Mouse (Mus musculus): Measurements from ENCODE around the gene Ttc25. TPM values are rescaled to one million over a fixed set of nuclear protein-coding genes. Genes with fewer than 3 reads are reported as not detected.
A peak's percentile ranks its signal among the peaks of the same experiment; 100 is the strongest.

Ttc25 gene
- polyA plus RNA-seq, 1 experiment from 2014 or later, result 0.18 TPM

GRCm38 (mm10) chr11:100510556-100510955 lies 34.9 kb upstream of the Ttc25 start:
- WGBS, result 96% methylated on average over 2 of the region's 2 CpGs
- H3K9me3 ChIP-seq (ENCODE audit: control insufficient read depth), result no peaks in the 10 kb centered on the region
- TF ChIP-seq CTCF (IDR thresholded peaks at IDR 0.05; ENCODE audit: low read depth), result peak; percentile 39
- H3K4me1 ChIP-seq (replicated peaks; ENCODE audit: control insufficient read depth, insufficient read depth, low read length), result no peaks in the 10 kb centered on the region
- ATAC-seq, result no peak
- H3K4me2 ChIP-seq (replicated peaks; ENCODE audit: low read depth), result no peak overlapping the region
- peaks cover 84% of the 10 kb centered on the region for H3K36me3 ChIP-seq (ENCODE audit: control insufficient read depth, insufficient read depth)
- H3K4me3 ChIP-seq (ENCODE audit: low read depth, low read length), result no peak overlapping the region
- H3K27me3 ChIP-seq (replicated peaks; ENCODE audit: control insufficient read depth, insufficient read depth, low read length), result no peaks in the 10 kb centered on the region
- no peak overlapping the region for H3K27ac ChIP-seq (ENCODE audit: low read depth, low read length)
- H3K9ac ChIP-seq (ENCODE audit: low read depth, low read length), result no peak overlapping the region

GRCm38 (mm10) chr11:100512384-100512783 lies 33.0 kb upstream of the Ttc25 start:
- no peak overlapping the region for H3K4me2 ChIP-seq (replicated peaks; ENCODE audit: low read depth)
- WGBS, result 81% methylated on average over 1 of the region's 1 CpGs
- H3K27ac ChIP-seq (ENCODE audit: low read depth, low read length), result no peak overlapping the region
- H3K4me3 ChIP-seq (ENCODE audit: low read depth, low read length), result no peak overlapping the region
- no peaks in the 10 kb centered on the region for H3K9me3 ChIP-seq (ENCODE audit: control insufficient read depth)
- no peaks in the 10 kb centered on the region for H3K27me3 ChIP-seq (replicated peaks; ENCODE audit: control insufficient read depth, insufficient read depth, low read length)
- TF ChIP-seq CTCF (IDR thresholded peaks at IDR 0.05; ENCODE audit: low read depth), result peak; percentile 75
- H3K36me3 ChIP-seq (ENCODE audit: control insufficient read depth, insufficient read depth), result peaks cover 84% of the 10 kb centered on the region
- H3K9ac ChIP-seq (ENCODE audit: low read depth, low read length), result no peak overlapping the region
- no peak for ATAC-seq
- H3K4me1 ChIP-seq (replicated peaks; ENCODE audit: control insufficient read depth, insufficient read depth, low read length), result no peaks in the 10 kb centered on the region

GRCm38 (mm10) chr11:100513716-100514115 lies 31.7 kb upstream of the Ttc25 start:
- no peaks in the 10 kb centered on the region for H3K4me1 ChIP-seq (replicated peaks; ENCODE audit: control insufficient read depth, insufficient read depth, low read length)
- 86% methylated on average over 10 of the region's 10 CpGs for WGBS
- H3K4me2 ChIP-seq (replicated peaks; ENCODE audit: low read depth), result no peak overlapping the region
- no peaks in the 10 kb centered on the region for H3K9me3 ChIP-seq (ENCODE audit: control insufficient read depth)
- no peak overlapping the region for H3K9ac ChIP-seq (ENCODE audit: low read depth, low read length)
- H3K27ac ChIP-seq (ENCODE audit: low read depth, low read length), result no peak overlapping the region
- ATAC-seq, result no peak
- no peaks in the 10 kb centered on the region for H3K27me3 ChIP-seq (replicated peaks; ENCODE audit: control insufficient read depth, insufficient read depth, low read length)
- peaks cover 78% of the 10 kb centered on the region for H3K36me3 ChIP-seq (ENCODE audit: control insufficient read depth, insufficient read depth)
- TF ChIP-seq CTCF (IDR thresholded peaks at IDR 0.05; ENCODE audit: low read depth), result no peak
- no peak overlapping the region for H3K4me3 ChIP-seq (ENCODE audit: low read depth, low read length)

GRCm38 (mm10) chr11:100515061-100515460 lies 30.3 kb upstream of the Ttc25 start:
- H3K27ac ChIP-seq (ENCODE audit: low read depth, low read length), result no peak overlapping the region
- ATAC-seq, result no peak
- H3K9ac ChIP-seq (ENCODE audit: low read depth, low read length), result no peak overlapping the region
- no peaks in the 10 kb centered on the region for H3K4me1 ChIP-seq (replicated peaks; ENCODE audit: control insufficient read depth, insufficient read depth, low read length)
- 92% methylated on average over 9 of the region's 9 CpGs for WGBS
- no peaks in the 10 kb centered on the region for H3K9me3 ChIP-seq (ENCODE audit: control insufficient read depth)
- peaks cover 80% of the 10 kb centered on the region for H3K36me3 ChIP-seq (ENCODE audit: control insufficient read depth, insufficient read depth)
- no peak overlapping the region for H3K4me3 ChIP-seq (ENCODE audit: low read depth, low read length)
- H3K27me3 ChIP-seq (replicated peaks; ENCODE audit: control insufficient read depth, insufficient read depth, low read length), result no peaks in the 10 kb centered on the region
- TF ChIP-seq CTCF (IDR thresholded peaks at IDR 0.05; ENCODE audit: low read depth), result no peak
- H3K4me2 ChIP-seq (replicated peaks; ENCODE audit: low read depth), result no peak overlapping the region

- no peak for TF ChIP-seq CTCF (IDR thresholded peaks at IDR 0.05; ENCODE audit: low read depth)
- 89% methylated on average over 9 of the region's 9 CpGs for WGBS
- no peaks in the 10 kb centered on the region for H3K4me1 ChIP-seq (replicated peaks; ENCODE audit: control insufficient read depth, insufficient read depth, low read length)
- no peak overlapping the region for H3K4me2 ChIP-seq (replicated peaks; ENCODE audit: low read depth)
- ATAC-seq, result no peak
- no peak overlapping the region for H3K9ac ChIP-seq (ENCODE audit: low read depth, low read length)
- no peaks in the 10 kb centered on the region for H3K27me3 ChIP-seq (replicated peaks; ENCODE audit: control insufficient read depth, insufficient read depth, low read length)
- H3K9me3 ChIP-seq (ENCODE audit: control insufficient read depth), result no peaks in the 10 kb centered on the region
- no peak overlapping the region for H3K4me3 ChIP-seq (ENCODE audit: low read depth, low read length)
- no peak overlapping the region for H3K27ac ChIP-seq (ENCODE audit: low read depth, low read length)
- peaks cover 82% of the 10 kb centered on the region for H3K36me3 ChIP-seq (ENCODE audit: control insufficient read depth, insufficient read depth)
These were observed 29.6 kb upstream of the Ttc25 start for GRCm38 (mm10) chr11:100515789-100516188.

GRCm38 (mm10) chr11:100516291-100516690 lies 29.1 kb upstream of the Ttc25 start:
- 56% methylated on average over 9 of the region's 9 CpGs for WGBS
- H3K27me3 ChIP-seq (replicated peaks; ENCODE audit: control insufficient read depth, insufficient read depth, low read length), result no peaks in the 10 kb centered on the region
- H3K36me3 ChIP-seq (ENCODE audit: control insufficient read depth, insufficient read depth), result peaks cover 81% of the 10 kb centered on the region
- no peak overlapping the region for H3K9ac ChIP-seq (ENCODE audit: low read depth, low read length)
- no peak overlapping the region for H3K4me3 ChIP-seq (ENCODE audit: low read depth, low read length)
- no peak overlapping the region for H3K27ac ChIP-seq (ENCODE audit: low read depth, low read length)
- H3K9me3 ChIP-seq (ENCODE audit: control insufficient read depth), result no peaks in the 10 kb centered on the region
- no peak for TF ChIP-seq CTCF (IDR thresholded peaks at IDR 0.05; ENCODE audit: low read depth)
- no peak for ATAC-seq
- no peak overlapping the region for H3K4me2 ChIP-seq (replicated peaks; ENCODE audit: low read depth)
- H3K4me1 ChIP-seq (replicated peaks; ENCODE audit: control insufficient read depth, insufficient read depth, low read length), result no peaks in the 10 kb centered on the region

GRCm38 (mm10) chr11:100518188-100518591 lies 27.2 kb upstream of the Ttc25 start:
- Histone ChIP-seq H3K4me3 (ENCODE audit: low read depth, low read length) (no peak overlapping the region), H3K27me3 (replicated peaks; ENCODE audit: control insufficient read depth, insufficient read depth, low read length) (no peaks in the 10 kb centered on the region), H3K9me3 (ENCODE audit: control insufficient read depth) (no peaks in the 10 kb centered on the region), H3K27ac (ENCODE audit: low read depth, low read length) (peak overlapping the region; percentile 54; the same call in 1 of the 2 replicates), H3K36me3 (ENCODE audit: control insufficient read depth, insufficient read depth) (peaks cover 82% of the 10 kb centered on the region), H3K4me2 (replicated peaks; ENCODE audit: low read depth) (peak overlapping the region; percentile 24; the same call in 1 of the 2 replicates), H3K4me1 (replicated peaks; ENCODE audit: control insufficient read depth, insufficient read depth, low read length) (no peaks in the 10 kb centered on the region), H3K9ac (ENCODE audit: low read depth, low read length) (no peak overlapping the region)
- peak; percentile 93 for ATAC-seq
- TF ChIP-seq CTCF (IDR thresholded peaks at IDR 0.05; ENCODE audit: low read depth), result no peak
- WGBS, result 28% methylated on average over 5 of the region's 5 CpGs
